Mouse (Mus musculus) lung, postnatal 36 days (tissue): ENCODE results near the gene Ino80d.
"Not testable (repeated sequence)": the region's sequence is repeated elsewhere in the genome, so short reads cannot be mapped to it uniquely, and the experiment has no call there.

Experiments used
- DNase-seq: peaks from one replicate; pipeline ENCODE4 v3.0.0; 2022; ENCODE audit warnings: mixed read lengths

The Ino80d gene

GRCm38 (mm10) chr1:63114136-63114781, at the start of gene Ino80d:
TSS of gene Ino80d (minus strand) at chr1:63114667.
- peak; percentile 89 for DNase-seq

DNA sequence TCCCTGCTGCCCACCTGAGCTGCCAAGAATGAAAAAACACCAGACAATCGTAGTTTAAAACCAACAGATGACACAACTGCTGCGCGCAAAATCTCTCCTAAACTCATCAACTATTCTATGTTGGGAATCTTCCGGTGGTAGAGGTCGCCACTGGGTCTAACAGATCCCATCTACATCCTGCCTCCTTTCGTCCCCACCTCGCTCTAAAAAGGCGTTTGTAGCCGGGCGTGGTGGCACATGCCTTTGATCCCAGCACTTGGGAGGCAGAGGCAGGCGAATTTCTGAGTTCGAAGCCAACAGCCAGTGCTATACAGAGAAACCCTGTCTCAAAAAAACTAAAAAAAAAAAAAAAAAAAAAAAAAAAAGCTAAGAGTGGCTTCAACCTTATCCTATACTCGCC, 25.8 kb upstream of the Ino80d start:
- DNase-seq: no peak

- not testable (repeated sequence) for DNase-seq
Observed at GRCm38 (mm10) chr1:63138586-63138985, 24.1 kb upstream of the Ino80d start.

DNA sequence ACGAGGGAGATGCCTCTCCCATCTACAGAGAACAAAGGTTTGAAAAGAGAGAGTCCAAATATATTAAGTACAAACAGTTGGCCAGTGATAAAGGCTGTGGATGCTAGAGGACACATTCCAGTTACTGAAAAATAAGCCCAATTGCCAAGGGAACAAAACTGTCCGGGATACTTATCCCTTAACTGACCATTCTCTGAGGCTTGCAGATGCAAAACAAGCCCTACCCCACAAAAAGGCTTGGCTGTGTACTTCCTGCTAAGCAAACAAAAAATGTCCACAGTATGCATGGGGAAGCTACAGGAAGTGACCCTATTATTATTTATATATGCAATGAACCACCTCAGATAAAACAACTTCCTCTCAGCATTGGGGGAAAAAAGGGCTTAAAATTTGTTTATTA, 23.5 kb upstream of the Ino80d start:
- no peak for DNase-seq

GRCm38 (mm10) chr1:63134530-63134929, 20.1 kb upstream of the Ino80d start:
- no peak for DNase-seq

- no peak for DNase-seq
Observed at GRCm38 (mm10) chr1:63131766-63132165, 17.3 kb upstream of the Ino80d start.

DNA sequence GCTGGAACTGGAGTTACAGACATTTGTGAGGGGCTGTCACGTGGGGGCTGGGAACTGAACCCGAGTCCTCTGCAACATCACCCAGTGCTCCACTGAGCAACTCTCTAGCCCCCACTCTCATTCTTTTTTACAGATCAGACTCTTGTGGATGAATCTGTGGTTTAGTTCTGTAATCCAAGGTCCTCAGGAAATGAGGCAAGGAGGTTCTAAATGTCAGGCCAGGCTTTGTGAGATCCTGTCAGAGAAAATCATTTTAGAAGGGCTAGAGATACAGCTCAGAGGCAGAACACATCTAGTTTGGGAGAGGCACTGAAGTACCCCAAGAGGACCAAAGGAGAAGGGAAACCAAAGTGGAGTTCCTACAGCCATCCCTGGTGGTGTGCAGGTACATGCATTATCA, 16.4 kb upstream of the Ino80d start:
- DNase-seq: no peak

DNA sequence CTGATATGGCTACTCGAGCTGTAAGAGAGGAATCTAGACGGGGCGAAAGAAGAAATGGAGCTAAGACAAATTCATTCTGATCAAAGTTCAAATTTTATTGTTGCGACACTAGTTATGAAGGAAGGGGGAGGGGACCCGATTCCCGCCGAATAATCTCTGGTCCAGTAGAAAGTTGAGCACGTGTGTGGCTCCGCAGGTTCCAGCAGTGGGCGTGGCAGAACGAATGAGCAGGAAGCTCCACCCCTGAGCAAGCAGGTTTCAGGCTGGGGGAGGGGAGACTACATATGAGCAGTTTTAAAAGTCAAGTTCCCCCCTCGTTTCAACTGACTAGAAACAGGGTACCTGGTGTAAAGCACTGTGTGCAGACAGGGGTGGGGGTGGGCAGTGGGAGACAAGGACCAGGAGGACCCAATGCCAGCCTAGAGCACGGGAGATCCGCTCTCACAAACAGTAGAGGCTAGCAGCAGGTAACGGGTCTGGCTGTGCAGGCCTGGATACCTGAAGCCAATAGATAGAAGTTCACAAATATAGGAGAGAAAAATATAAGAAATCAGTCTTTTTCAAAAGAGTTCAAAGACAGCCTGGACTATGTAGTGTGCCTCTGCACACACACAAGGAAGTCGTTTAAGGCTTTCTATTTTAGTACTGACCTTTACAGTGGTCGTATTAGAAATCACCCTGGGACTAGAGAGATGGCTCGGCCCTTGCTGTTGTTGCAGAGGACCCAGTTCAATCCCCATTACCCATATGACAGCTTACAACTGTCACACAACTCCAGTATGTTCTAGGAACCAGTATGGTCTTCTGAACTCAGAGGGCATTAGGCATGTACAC, 15.6 kb upstream of the Ino80d start:
- DNase-seq: peak; percentile 32

- DNase-seq: no peak
Observed at GRCm38 (mm10) chr1:63129273-63129672, 14.8 kb upstream of the Ino80d start.

GRCm38 (mm10) chr1:63126206-63126605, 11.7 kb upstream of the Ino80d start:
- DNase-seq: no peak

DNA sequence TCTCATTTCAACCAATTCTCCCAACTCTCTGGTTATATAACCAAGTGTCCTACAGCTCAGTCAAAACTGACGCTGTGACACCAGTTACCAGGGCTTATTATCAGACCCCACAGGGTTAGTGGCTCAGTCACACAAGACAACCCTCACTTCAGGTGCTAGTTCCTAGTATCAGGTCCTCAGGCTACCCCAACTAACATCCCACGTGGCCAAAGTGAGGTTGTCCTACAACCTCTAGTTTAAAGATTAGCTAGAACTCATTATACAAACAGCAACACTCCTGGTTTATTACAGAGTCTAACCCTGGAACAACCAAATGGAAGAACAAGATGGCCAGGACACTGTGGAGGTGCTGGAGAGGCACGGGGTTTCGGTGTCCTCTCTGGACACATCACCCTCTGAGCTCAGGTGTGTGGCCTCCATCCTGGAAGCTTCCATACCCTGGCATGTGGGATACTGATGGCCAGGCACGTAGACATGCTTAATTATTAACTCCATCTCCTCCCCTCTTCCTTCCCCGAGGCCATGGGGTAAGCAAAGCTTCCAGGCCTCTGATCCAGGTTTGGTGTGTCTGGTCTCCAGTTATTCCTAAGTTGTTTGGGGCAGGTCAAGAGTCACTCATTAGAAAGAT, 9.5 kb upstream of the Ino80d start:
- no peak for DNase-seq

DNA sequence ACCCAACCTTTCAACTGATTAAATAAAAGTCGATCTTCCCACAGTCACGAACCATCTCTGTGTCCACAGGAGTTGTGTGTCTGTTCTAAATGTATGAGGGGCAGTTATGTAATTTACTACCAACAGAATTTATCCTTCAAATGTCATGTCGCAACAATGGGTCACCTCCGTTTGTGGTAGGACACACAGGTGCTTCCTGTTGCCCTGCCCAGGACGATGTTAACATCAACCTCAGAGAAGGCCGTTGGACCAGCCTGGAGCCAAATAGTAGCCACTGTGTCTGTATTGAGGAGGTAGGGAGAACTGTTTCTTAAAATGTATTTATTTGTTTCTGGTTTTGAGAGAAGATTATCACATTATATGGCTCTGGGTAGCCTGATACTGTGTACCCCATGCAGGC, 7.5 kb upstream of the Ino80d start:
- DNase-seq: no peak

DNA sequence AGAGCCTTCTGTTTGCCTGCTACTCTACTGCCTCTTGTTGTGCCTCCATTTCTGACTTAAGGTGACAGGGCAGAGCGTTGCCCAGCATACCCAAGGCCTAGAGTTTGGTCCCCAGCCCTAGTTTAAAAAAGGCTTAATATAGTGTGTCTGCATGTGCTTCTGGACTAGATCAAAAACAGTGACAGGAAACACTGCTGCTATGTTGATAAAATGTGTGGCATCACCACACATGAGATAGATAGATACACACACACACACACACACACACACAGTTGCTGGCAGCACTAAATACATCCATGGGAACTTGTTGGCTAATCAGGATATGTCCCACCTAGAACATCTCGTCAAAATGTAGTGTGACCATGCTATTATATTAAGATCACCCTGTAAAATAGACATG, 5.9 kb upstream of the Ino80d start:
- no peak for DNase-seq

DNA sequence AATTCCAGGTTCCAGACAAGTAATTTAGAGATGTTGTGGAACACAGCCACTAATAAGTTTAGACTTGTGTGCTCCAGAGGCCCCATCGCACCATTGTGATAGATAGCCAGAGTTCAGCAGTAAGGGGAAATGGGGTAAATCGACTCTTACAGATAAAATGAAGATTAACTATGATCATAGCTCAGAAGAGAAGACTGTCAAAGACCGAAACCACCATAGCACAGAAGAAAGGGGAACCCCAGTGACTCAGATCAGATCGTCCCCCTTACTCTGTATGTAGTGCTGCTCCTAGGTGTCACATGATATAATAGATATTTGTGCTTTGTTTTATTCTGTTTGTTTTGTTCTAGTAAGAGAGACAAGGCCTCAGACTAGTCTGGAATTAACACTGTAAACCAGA, 5.2 kb upstream of the Ino80d start:
- no peak for DNase-seq

- DNase-seq: peak; percentile 17
Observed at GRCm38 (mm10) chr1:63115540-63115939, 1.1 kb upstream of the Ino80d start.

DNA sequence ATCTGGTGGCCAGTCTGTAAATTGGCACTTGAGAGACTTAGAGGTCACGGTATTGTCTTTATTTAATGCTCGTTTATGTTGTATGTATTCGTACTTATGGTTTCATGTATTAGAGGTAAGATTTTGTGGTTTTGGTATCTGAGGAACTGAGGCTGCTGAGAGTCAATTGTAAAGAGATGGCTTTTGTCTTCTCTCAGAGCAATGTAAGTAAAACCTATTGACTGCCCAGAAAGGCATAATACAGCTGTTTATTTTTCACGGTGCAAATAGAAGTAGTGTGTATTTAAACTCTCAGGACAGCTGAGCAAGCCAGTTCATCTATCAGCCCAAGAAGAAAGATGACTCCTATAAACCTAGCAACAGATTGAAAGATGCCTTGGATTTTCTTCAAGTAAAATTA, 629 bp upstream of the Ino80d start:
- no peak for DNase-seq

- DNase-seq: peak; percentile 56
Observed at GRCm38 (mm10) chr1:63113274-63114135, 962 bp downstream of the Ino80d start.

- peak; percentile 28 for DNase-seq
Observed at GRCm38 (mm10) chr1:63112865-63113261, 1.6 kb downstream of the Ino80d start.

- no peak for DNase-seq
Observed at GRCm38 (mm10) chr1:63112151-63112864, 2.2 kb downstream of the Ino80d start.

DNA sequence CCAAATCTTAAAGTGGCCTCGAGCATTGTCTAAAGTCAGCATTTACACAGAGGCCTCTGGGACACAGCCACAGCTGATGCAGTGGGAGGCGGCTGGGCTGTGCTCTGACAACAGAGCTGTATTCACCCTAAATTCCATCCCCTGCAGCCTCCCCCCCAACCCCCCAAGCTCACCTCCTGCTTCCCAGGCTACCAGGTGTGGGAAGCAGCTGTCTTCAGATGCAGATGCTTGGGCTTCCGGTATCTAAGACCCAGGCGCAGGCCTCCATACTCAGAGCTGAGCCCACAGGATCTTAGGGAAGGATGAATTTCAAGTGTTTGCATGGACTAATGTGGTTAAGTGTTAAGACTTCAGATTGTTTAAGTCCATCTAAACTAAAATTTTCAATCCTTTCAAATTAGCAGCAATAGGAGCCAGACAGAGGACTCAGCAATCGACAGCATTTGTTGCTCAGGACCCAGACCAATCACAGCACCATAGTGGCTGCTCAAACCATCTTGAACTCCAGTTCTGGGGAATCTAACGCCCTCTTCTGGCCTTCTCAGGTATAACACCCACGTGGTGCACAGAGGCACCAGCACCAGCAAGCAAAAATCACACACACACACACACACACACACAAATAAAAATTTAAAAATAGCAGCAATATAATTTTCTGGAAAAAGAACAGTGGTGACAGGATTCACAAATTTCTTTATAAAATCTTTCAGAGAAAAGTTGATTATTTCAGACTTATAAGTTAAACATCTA, 3.8 kb downstream of the Ino80d start:
- DNase-seq: peak; percentile 57

DNA sequence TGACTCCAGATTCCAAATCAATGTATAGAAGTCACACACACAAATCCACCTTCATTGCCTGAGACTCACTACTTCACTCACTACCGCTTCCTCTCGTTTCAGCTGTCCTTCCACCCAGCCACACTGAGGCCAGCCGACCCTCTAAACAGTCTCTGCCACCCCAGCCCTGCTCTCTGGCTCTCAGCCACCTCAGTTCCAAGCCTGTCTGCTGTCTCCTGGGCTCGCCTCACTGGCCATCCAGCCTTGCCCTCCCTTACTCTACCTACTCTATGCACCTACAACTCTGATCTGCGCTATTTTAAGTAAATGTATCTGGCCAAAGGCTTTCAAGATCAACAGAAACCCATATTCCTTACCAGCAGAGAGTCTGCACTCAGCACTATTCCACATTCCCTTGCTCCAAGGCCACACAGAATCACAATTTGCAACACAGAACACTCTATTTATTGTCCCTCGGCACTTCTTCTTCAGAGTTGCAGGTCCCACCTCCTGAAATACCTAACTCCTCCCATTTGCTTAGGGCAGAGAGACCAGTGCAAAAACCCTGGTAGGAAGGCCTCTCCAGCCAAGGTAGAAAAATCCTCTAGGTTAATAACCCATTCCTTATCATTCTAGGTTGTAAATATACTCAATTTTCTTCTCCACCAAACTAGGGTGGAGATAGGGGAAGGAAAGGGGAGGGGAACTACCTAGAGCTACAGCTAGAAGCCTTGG, 6.7 kb downstream of the Ino80d start:
- no peak for DNase-seq
